12 mouse cellular contexts compared by ENCODE assay signal in the genomic region with DNA sequence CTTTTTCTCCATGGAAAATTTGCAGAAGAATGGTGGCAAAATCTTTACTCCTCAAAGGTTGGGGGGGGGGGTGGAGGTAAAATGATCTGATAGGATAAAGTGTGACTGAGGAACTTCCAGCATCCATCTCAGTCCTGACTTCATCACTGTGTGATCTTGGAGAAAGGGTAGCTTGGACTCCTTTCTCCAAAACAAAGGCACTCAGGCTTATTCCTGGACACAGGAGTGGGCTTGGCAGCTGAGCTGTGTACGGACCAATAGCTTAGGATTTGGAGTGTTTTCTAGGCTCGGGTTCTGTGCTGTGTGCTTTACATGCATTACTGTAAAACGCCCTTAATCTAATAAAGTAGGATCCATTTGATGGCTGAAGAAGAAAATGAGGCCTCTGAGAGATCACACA.
DNase-seq lines count a peak whose midpoint lies in the region; ATAC-seq lines count a peak whose summit lies in the region.
"Had no signal": no experiment of that assay in that cellular context is flagged by ENCODE, and none has a peak within 500 bp of the region (broad histone marks: within the 10 kb centered on the region; RNA-seq: fewer than 3 reads in every experiment).

No protein-coding gene starts in this region.

- H3K36me3 ChIP-seq in forebrain, embryonic 14.5 days (ENCODE audit: control insufficient read depth, insufficient read depth, low read length), result no peaks in the 10 kb centered on the region
- H3K36me3 ChIP-seq in hindbrain, embryonic 14.5 days (replicated peaks; ENCODE audit: control insufficient read depth, insufficient read depth), result no peaks in the 10 kb centered on the region
- H3K36me3 ChIP-seq in midbrain, embryonic 15.5 days (replicated peaks), result no peaks in the 10 kb centered on the region
- H3K36me3 ChIP-seq in embryonic facial prominence, embryonic 10.5 days (replicated peaks), result no peaks in the 10 kb centered on the region

- peak; percentile 55 for DNase-seq in heart, adult 11 months
- no peak for DNase-seq in heart, postnatal 36 days
- DNase-seq in forebrain, embryonic 14.5 days (ENCODE audit: low spot score), result no peak
- no peak for DNase-seq in hindbrain, embryonic 14.5 days (ENCODE audit: low spot score)
- no peak for DNase-seq in lung, adult 18-20 months
- no peak for DNase-seq in left cerebral cortex, adult 8-10 months (ENCODE audit: low spot score in 2 of 2)
- no peak for DNase-seq in embryonic facial prominence, embryonic 10.5 days (ENCODE audit: low spot score)
- DNase-seq: B cell, adult 2 months had no signal

- H3K27ac ChIP-seq in forebrain, embryonic 14.5 days (ENCODE audit: low read depth, low read length), result peak overlapping the region; percentile 31; the same call in 1 of the 2 replicates
- peak overlapping the region; percentile 48 for H3K27ac ChIP-seq in hindbrain, embryonic 14.5 days
- H3K27ac ChIP-seq in midbrain, embryonic 15.5 days, result peak overlapping the region; percentile 30; the same call in 1 of the 2 replicates
- no peak overlapping the region for H3K27ac ChIP-seq in embryonic facial prominence, embryonic 10.5 days (replicated peaks)

- ATAC-seq in forebrain, embryonic 14.5 days, result no peak
- no peak for ATAC-seq in hindbrain, embryonic 14.5 days (ENCODE audit: low FRiP score)
- no peak for ATAC-seq in midbrain, embryonic 15.5 days (replicated peaks)
- ATAC-seq: inflammation-experienced regulatory T-cells, adult 6 months had no signal

- H3K4me2 ChIP-seq in forebrain, embryonic 14.5 days (ENCODE audit: low read length), result no peak overlapping the region
- peak overlapping the region; percentile 29 for H3K4me2 ChIP-seq in hindbrain, embryonic 14.5 days (replicated peaks)
- H3K4me2 ChIP-seq in midbrain, embryonic 15.5 days, result peak overlapping the region; percentile 40
- H3K4me2 ChIP-seq: lung, embryonic 14.5 days had no signal

- no peak overlapping the region for H3K4me3 ChIP-seq in forebrain, embryonic 14.5 days (ENCODE audit: low read depth, low read length)
- H3K4me3 ChIP-seq in hindbrain, embryonic 14.5 days (replicated peaks; ENCODE audit: low read length), result no peak overlapping the region
- H3K4me3 ChIP-seq in midbrain, embryonic 15.5 days, result no peak overlapping the region
- H3K4me3 ChIP-seq in embryonic facial prominence, embryonic 10.5 days, result no peak overlapping the region

- no peaks in the 10 kb centered on the region for H3K9me3 ChIP-seq in forebrain, embryonic 14.5 days (replicated peaks; ENCODE audit: control insufficient read depth, low read length)
- no peaks in the 10 kb centered on the region for H3K9me3 ChIP-seq in hindbrain, embryonic 14.5 days (ENCODE audit: control insufficient read depth, low read length)
- no peaks in the 10 kb centered on the region for H3K9me3 ChIP-seq in midbrain, embryonic 15.5 days
- no peaks in the 10 kb centered on the region for H3K9me3 ChIP-seq in embryonic facial prominence, embryonic 10.5 days

- peaks cover 7% of the 10 kb centered on the region; the same call in 1 of the 2 replicates for H3K4me1 ChIP-seq in forebrain, embryonic 14.5 days (ENCODE audit: control insufficient read depth, insufficient read depth, low read length)
- H3K4me1 ChIP-seq in hindbrain, embryonic 14.5 days (replicated peaks; ENCODE audit: control insufficient read depth, insufficient read depth, low read length), result peaks cover 11% of the 10 kb centered on the region
- H3K4me1 ChIP-seq in midbrain, embryonic 15.5 days, result peaks cover 15% of the 10 kb centered on the region
- peaks cover 3% of the 10 kb centered on the region for H3K4me1 ChIP-seq in embryonic facial prominence, embryonic 10.5 days

- intact Hi-C loops in heart, postnatal 36 days (cut with DNase I), result no loop called here

- WGBS in forebrain, embryonic 14.5 days, result 48% methylated on average over 3 of the region's 3 CpGs
- 65% methylated on average over 3 of the region's 3 CpGs for WGBS in hindbrain, embryonic 14.5 days
- WGBS in midbrain, embryonic 15.5 days, result 44% methylated on average over 3 of the region's 3 CpGs
- 72% methylated on average over 3 of the region's 3 CpGs for WGBS in embryonic facial prominence, embryonic 10.5 days

- H3K27me3 ChIP-seq in forebrain, embryonic 14.5 days (replicated peaks; ENCODE audit: control insufficient read depth, insufficient read depth, low read length), result no peaks in the 10 kb centered on the region
- H3K27me3 ChIP-seq in hindbrain, embryonic 14.5 days (ENCODE audit: control insufficient read depth, insufficient read depth, low read length), result no peaks in the 10 kb centered on the region
- H3K27me3 ChIP-seq in midbrain, embryonic 15.5 days (replicated peaks), result no peaks in the 10 kb centered on the region
- no peaks in the 10 kb centered on the region for H3K27me3 ChIP-seq in embryonic facial prominence, embryonic 10.5 days (replicated peaks; ENCODE audit: low read depth, poor library complexity, severe bottlenecking)
- H3K27me3 ChIP-seq: Patski had no signal

- H3K9ac ChIP-seq in forebrain, embryonic 14.5 days (ENCODE audit: low read length), result no peak overlapping the region
- H3K9ac ChIP-seq in hindbrain, embryonic 14.5 days, result no peak overlapping the region
- H3K9ac ChIP-seq in midbrain, embryonic 15.5 days, result peak overlapping the region; percentile 4; the same call in 1 of the 2 replicates
- H3K9ac ChIP-seq: lung, embryonic 14.5 days had no signal
